Mouse (Mus musculus): ENCODE results near the gene Stard3nl. TPM values are rescaled to one million over a fixed set of nuclear protein-coding genes. Genes with fewer than 3 reads are reported as not detected.
"Not testable (repeated sequence)": the region's sequence is repeated elsewhere in the genome, so short reads cannot be mapped to it uniquely, and the experiment has no call there.

The Stard3nl gene
- polyA plus RNA-seq, 1 experiment from 2014 or later: 199 TPM

DNA sequence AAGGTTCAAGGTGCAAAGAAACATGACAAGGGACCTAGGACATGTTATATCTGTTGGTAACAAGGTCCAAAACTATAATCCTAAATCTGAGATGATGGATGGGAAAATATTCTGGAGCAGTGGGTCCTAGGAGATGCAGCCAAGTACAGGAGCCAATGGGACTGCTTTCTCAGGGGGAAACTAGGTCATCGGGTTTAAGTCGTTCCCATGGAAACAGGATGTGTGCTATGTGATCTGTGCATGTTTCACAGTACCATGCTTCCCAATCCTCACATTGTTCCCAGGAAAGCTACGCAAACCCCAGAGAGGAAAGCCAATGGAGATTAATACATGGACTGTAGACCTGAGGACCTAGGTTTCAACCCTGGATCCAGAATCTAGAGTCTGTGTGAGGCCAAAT, 42.8 kb downstream of the Stard3nl start:
- ATAC-seq (no peak), DNase-seq (ENCODE audit: low spot score) (no peak)
- peaks cover 13% of the 10 kb centered on the region; the same call in 1 of the 2 replicates for H3K36me3 ChIP-seq (ENCODE audit: control insufficient read depth, insufficient read depth, low read length)

DNA sequence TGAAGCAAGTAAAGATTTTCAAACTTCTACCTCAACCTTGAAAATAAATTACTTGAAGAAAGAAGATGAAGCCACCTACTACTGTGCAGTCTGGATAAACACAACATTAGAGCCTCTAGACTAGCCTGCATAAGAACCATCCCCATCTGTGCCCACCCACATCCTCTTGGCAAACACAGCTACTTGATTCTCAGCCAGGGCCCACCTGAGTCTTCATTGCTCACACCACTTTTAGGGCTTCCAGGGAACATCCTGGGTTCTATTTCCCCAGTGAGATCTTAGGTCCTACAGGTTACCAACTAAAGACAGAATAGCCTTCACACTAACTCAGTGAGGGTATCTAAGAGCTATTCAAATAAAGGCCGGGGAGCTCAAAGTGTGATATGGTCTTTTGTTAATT, 55.2 kb downstream of the Stard3nl start:
- not testable (repeated sequence) for H3K9ac ChIP-seq (ENCODE audit: low read length); H3K4me2 ChIP-seq (ENCODE audit: low read length); H3K9me3 ChIP-seq (replicated peaks; ENCODE audit: control insufficient read depth, low read length); H3K4me3 ChIP-seq (ENCODE audit: low read depth, low read length); H3K36me3 ChIP-seq (ENCODE audit: control insufficient read depth, insufficient read depth, low read length); H3K4me1 ChIP-seq (ENCODE audit: control insufficient read depth, insufficient read depth, low read length); H3K27me3 ChIP-seq (replicated peaks; ENCODE audit: control insufficient read depth, insufficient read depth, low read length); DNase-seq (ENCODE audit: low spot score); H3K27ac ChIP-seq (ENCODE audit: low read depth, low read length); ATAC-seq
- 35% methylated on average over 1 of the region's 1 CpGs for WGBS

More for the DNA sequence above, 42.8 kb downstream of the Stard3nl start:
- no peak overlapping the region for H3K4me3 ChIP-seq (ENCODE audit: low read depth, low read length)
- no peak overlapping the region for H3K4me2 ChIP-seq (ENCODE audit: low read length)
- H3K9ac ChIP-seq (ENCODE audit: low read length): no peak overlapping the region
- no peak overlapping the region for H3K27ac ChIP-seq (ENCODE audit: low read depth, low read length)
- no peaks in the 10 kb centered on the region for H3K27me3 ChIP-seq (replicated peaks; ENCODE audit: control insufficient read depth, insufficient read depth, low read length)
- no peaks in the 10 kb centered on the region for H3K9me3 ChIP-seq (replicated peaks; ENCODE audit: control insufficient read depth, low read length)
- WGBS: 69% methylated on average over 3 of the region's 3 CpGs
- no peaks in the 10 kb centered on the region for H3K4me1 ChIP-seq (ENCODE audit: control insufficient read depth, insufficient read depth, low read length)

DNA sequence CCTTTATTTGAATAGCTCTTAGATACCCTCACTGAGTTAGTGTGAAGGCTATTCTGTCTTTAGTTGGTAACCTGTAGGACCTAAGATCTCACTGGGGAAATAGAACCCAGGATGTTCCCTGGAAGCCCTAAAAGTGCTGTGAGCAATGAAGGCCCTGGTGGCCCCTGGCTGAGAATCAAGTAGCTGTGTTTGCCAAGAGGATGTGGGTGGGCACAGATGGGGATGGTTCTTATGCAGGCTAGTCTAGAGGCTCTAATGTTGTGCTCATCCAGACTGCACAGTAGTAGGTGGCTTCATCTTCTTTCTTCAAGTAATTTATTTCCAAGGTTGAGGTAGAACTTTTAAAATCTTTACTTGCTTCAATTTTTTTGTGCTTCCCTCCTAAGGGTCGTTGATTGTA, 59.3 kb downstream of the Stard3nl start:
- not testable (repeated sequence) for DNase-seq (ENCODE audit: low spot score); H3K27ac ChIP-seq (ENCODE audit: low read depth, low read length); H3K36me3 ChIP-seq (ENCODE audit: control insufficient read depth, insufficient read depth, low read length); H3K4me3 ChIP-seq (ENCODE audit: low read depth, low read length); H3K4me2 ChIP-seq (ENCODE audit: low read length); H3K9ac ChIP-seq (ENCODE audit: low read length); ATAC-seq; H3K9me3 ChIP-seq (replicated peaks; ENCODE audit: control insufficient read depth, low read length); H3K4me1 ChIP-seq (ENCODE audit: control insufficient read depth, insufficient read depth, low read length); H3K27me3 ChIP-seq (replicated peaks; ENCODE audit: control insufficient read depth, insufficient read depth, low read length)
- WGBS: 84% methylated on average over 1 of the region's 1 CpGs

Other genes with a start within 250 kb of the Stard3nl start
- 26.3 and 27.4 TPM in 2 replicates for gene Epdr1, start 224.1 kb upstream of the Stard3nl start, polyA plus RNA-seq (2014; fragmentation: Nextera tagmentation; extraction: Ambion mirVana)
- gene Sfrp4, start 227.3 kb upstream of the Stard3nl start, polyA plus RNA-seq (2014; fragmentation: Nextera tagmentation; extraction: Ambion mirVana): 2.9 and 3.3 TPM in 2 replicates